Mouse (Mus musculus): Measurements from ENCODE around the gene Bicd1. TPM values are rescaled to one million over a fixed set of nuclear protein-coding genes. Genes with fewer than 3 reads are reported as not detected.

Bicd1 gene
- polyA plus RNA-seq, 1 experiment, result 2.9 TPM

DNA sequence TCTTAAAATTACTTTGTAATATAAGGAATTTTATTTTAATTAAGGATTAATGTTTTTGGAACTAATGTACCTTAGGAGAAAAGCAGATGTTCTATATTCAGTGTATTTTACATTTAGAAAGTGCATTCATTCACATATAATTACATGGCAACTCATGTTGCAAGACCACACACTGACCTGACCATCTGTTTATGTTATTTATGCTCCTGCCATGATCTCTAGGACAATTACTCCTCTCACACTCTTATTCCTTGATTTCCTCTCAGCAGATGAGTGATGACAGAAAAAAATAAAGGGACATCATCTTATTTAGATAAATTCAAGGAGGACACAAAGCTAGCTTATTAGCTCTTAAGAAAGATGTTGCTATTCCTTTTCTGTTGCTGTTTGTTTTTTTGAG is 9.3 kb upstream of the Bicd1 start:
- no peaks in the 10 kb centered on the region for H3K4me1 ChIP-seq (ENCODE audit: control insufficient read depth, insufficient read depth, low read length)
- TF ChIP-seq POLR2A (IDR thresholded peaks at IDR 0.05; ENCODE audit: low read depth, low read length) (no peak), CTCF (conservative IDR thresholded peaks at IDR 0.05; ENCODE audit: insufficient read depth, insufficient read length, low read depth, low read length) (no peak)
- no peaks in the 10 kb centered on the region for H3K27me3 ChIP-seq (replicated peaks; ENCODE audit: control insufficient read depth, insufficient read depth, low read length)
- DNase-seq, result no peak
- H3K4me3 ChIP-seq (ENCODE audit: insufficient read depth, low read depth, low read length), result no peak overlapping the region
- no peaks in the 10 kb centered on the region for H3K36me3 ChIP-seq (ENCODE audit: control insufficient read depth, insufficient read depth, low read length)
- H3K27ac ChIP-seq (ENCODE audit: insufficient read depth, low read depth, low read length), result no peak overlapping the region

- Histone ChIP-seq H3K4me1 (ENCODE audit: control insufficient read depth, insufficient read depth, low read length) (no peaks in the 10 kb centered on the region), H3K4me3 (ENCODE audit: insufficient read depth, low read depth, low read length) (peak overlapping the region; percentile 71), H3K36me3 (ENCODE audit: control insufficient read depth, insufficient read depth, low read length) (no peaks in the 10 kb centered on the region), H3K27ac (ENCODE audit: insufficient read depth, low read depth, low read length) (peak overlapping the region; percentile 18), H3K27me3 (replicated peaks; ENCODE audit: control insufficient read depth, insufficient read depth, low read length) (no peaks in the 10 kb centered on the region)
- no peak for TF ChIP-seq POLR2A (IDR thresholded peaks at IDR 0.05; ENCODE audit: low read depth, low read length)
- no peak for TF ChIP-seq CTCF (conservative IDR thresholded peaks at IDR 0.05; ENCODE audit: insufficient read depth, insufficient read length, low read depth, low read length)
- WGBS, result 2% methylated on average over 11 of the region's 11 CpGs
- DNase-seq, result peak; percentile 17
Observed at GRCm38 (mm10) chr6:149409341-149409740, 655 bp downstream of the Bicd1 start.

DNA sequence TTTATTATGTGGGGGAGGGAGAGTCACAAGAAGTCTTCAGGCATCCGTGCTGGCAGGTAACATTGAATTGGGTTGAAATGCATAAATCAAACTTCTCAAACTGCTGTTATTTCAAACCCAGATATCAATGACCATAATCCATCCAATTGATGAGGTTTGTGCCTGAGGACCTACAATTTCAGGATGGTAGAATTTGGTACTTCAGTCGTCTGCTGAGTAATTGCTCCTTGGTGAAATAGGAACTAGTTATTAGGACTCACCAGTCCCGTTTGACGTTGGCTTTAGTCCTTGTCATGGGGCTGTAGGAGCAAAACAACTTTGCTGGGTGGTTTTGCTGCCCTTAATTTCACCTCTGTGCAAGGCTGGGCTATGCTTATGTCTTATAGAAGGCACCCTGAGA is 1.2 kb downstream of the Bicd1 start:
- H3K4me3 ChIP-seq (ENCODE audit: insufficient read depth, low read depth, low read length), result peak overlapping the region; percentile 14; the same call in 1 of the 2 replicates
- H3K36me3 ChIP-seq (ENCODE audit: control insufficient read depth, insufficient read depth, low read length), result no peaks in the 10 kb centered on the region
- no peak overlapping the region for H3K27ac ChIP-seq (ENCODE audit: insufficient read depth, low read depth, low read length)
- H3K4me1 ChIP-seq (ENCODE audit: control insufficient read depth, insufficient read depth, low read length), result no peaks in the 10 kb centered on the region
- no peak for DNase-seq
- no peaks in the 10 kb centered on the region for H3K27me3 ChIP-seq (replicated peaks; ENCODE audit: control insufficient read depth, insufficient read depth, low read length)
- 32% methylated on average over 4 of the region's 4 CpGs for WGBS
- no peak for TF ChIP-seq CTCF (conservative IDR thresholded peaks at IDR 0.05; ENCODE audit: insufficient read depth, insufficient read length, low read depth, low read length)
- TF ChIP-seq POLR2A (IDR thresholded peaks at IDR 0.05; ENCODE audit: low read depth, low read length), result no peak

- Histone ChIP-seq H3K27ac (ENCODE audit: insufficient read depth, low read depth, low read length) (no peak overlapping the region), H3K4me1 (ENCODE audit: control insufficient read depth, insufficient read depth, low read length) (no peaks in the 10 kb centered on the region), H3K4me3 (ENCODE audit: insufficient read depth, low read depth, low read length) (no peak overlapping the region), H3K27me3 (replicated peaks; ENCODE audit: control insufficient read depth, insufficient read depth, low read length) (no peaks in the 10 kb centered on the region), H3K36me3 (ENCODE audit: control insufficient read depth, insufficient read depth, low read length) (no peaks in the 10 kb centered on the region)
- no peak for DNase-seq
- TF ChIP-seq CTCF (conservative IDR thresholded peaks at IDR 0.05; ENCODE audit: insufficient read depth, insufficient read length, low read depth, low read length) (no peak), POLR2A (IDR thresholded peaks at IDR 0.05; ENCODE audit: low read depth, low read length) (no peak)
Observed at GRCm38 (mm10) chr6:149413256-149413655, 4.6 kb downstream of the Bicd1 start.

GRCm38 (mm10) chr6:149424748-149425147 is 16.1 kb downstream of the Bicd1 start:
- Histone ChIP-seq H3K27ac (ENCODE audit: insufficient read depth, low read depth, low read length) (no peak overlapping the region), H3K4me1 (ENCODE audit: control insufficient read depth, insufficient read depth, low read length) (no peaks in the 10 kb centered on the region), H3K4me3 (ENCODE audit: insufficient read depth, low read depth, low read length) (no peak overlapping the region), H3K27me3 (replicated peaks; ENCODE audit: control insufficient read depth, insufficient read depth, low read length) (no peaks in the 10 kb centered on the region), H3K36me3 (ENCODE audit: control insufficient read depth, insufficient read depth, low read length) (no peaks in the 10 kb centered on the region)
- DNase-seq, result no peak
- TF ChIP-seq CTCF (conservative IDR thresholded peaks at IDR 0.05; ENCODE audit: insufficient read depth, insufficient read length, low read depth, low read length) (no peak), POLR2A (IDR thresholded peaks at IDR 0.05; ENCODE audit: low read depth, low read length) (no peak)

DNA sequence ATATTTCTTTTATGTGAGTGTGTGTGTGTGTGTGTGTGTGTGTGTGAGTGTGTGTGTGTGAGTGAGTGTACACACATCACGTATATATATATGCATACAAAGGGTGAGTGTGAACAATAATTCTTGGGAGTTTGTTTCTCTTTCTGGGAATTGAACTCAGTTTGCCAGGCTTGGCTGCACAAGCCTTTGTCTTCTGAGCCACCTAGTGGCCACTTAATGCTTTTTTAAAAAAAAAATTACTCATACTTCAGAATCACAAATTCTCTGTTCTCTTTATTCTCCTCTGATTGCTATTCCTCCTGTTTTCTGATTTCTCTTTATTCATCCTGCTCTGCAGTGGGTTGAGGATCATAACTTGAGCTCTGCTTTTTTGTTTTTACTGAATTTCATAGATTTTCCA is 30.5 kb downstream of the Bicd1 start:
- no peaks in the 10 kb centered on the region for H3K36me3 ChIP-seq (ENCODE audit: control insufficient read depth, insufficient read depth, low read length)
- H3K27me3 ChIP-seq (replicated peaks; ENCODE audit: control insufficient read depth, insufficient read depth, low read length), result no peaks in the 10 kb centered on the region
- H3K4me1 ChIP-seq (ENCODE audit: control insufficient read depth, insufficient read depth, low read length), result no peaks in the 10 kb centered on the region
- H3K4me3 ChIP-seq (ENCODE audit: insufficient read depth, low read depth, low read length), result no peak overlapping the region
- peak; percentile 8 for DNase-seq
- no peak overlapping the region for H3K27ac ChIP-seq (ENCODE audit: insufficient read depth, low read depth, low read length)
- TF ChIP-seq POLR2A (IDR thresholded peaks at IDR 0.05; ENCODE audit: low read depth, low read length) (no peak), CTCF (conservative IDR thresholded peaks at IDR 0.05; ENCODE audit: insufficient read depth, insufficient read length, low read depth, low read length) (0 out of 2 replicates have a peak, but pooled peaks have one; percentile 16)
- WGBS, result 78% methylated on average over 1 of the region's 1 CpGs

DNA sequence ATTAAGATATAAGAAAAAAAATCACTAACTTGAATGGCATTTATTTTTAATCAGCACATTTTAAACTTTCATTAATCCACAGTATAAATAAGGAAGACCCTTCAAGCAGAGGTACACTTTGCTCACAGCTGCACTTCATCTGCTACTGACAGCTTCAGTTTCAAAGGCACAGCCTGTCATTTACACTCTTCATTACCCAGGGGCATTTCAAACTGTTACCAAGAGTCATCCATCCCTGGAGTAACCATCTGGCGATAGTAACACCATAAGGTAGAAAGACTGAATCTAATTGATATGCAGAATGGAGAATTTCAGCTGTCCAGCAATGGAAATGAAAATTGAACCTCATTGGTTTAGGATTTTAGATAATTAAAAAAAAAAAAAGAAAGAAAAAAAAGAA is 34.2 kb downstream of the Bicd1 start:
- H3K27ac ChIP-seq (ENCODE audit: insufficient read depth, low read depth, low read length), result no peak overlapping the region
- no peaks in the 10 kb centered on the region for H3K27me3 ChIP-seq (replicated peaks; ENCODE audit: control insufficient read depth, insufficient read depth, low read length)
- 69% methylated on average over 1 of the region's 1 CpGs for WGBS
- no peak for TF ChIP-seq POLR2A (IDR thresholded peaks at IDR 0.05; ENCODE audit: low read depth, low read length)
- TF ChIP-seq CTCF (conservative IDR thresholded peaks at IDR 0.05; ENCODE audit: insufficient read depth, insufficient read length, low read depth, low read length), result no peak
- H3K4me3 ChIP-seq (ENCODE audit: insufficient read depth, low read depth, low read length), result no peak overlapping the region
- no peaks in the 10 kb centered on the region for H3K4me1 ChIP-seq (ENCODE audit: control insufficient read depth, insufficient read depth, low read length)
- DNase-seq, result no peak
- no peaks in the 10 kb centered on the region for H3K36me3 ChIP-seq (ENCODE audit: control insufficient read depth, insufficient read depth, low read length)

- Histone ChIP-seq H3K36me3 (ENCODE audit: control insufficient read depth, insufficient read depth, low read length) (no peaks in the 10 kb centered on the region), H3K27ac (ENCODE audit: insufficient read depth, low read depth, low read length) (no peak overlapping the region), H3K27me3 (replicated peaks; ENCODE audit: control insufficient read depth, insufficient read depth, low read length) (no peaks in the 10 kb centered on the region), H3K4me3 (ENCODE audit: insufficient read depth, low read depth, low read length) (no peak overlapping the region), H3K4me1 (ENCODE audit: control insufficient read depth, insufficient read depth, low read length) (no peaks in the 10 kb centered on the region)
- TF ChIP-seq CTCF (conservative IDR thresholded peaks at IDR 0.05; ENCODE audit: insufficient read depth, insufficient read length, low read depth, low read length), result no peak
- TF ChIP-seq POLR2A (IDR thresholded peaks at IDR 0.05; ENCODE audit: low read depth, low read length), result no peak
- no peak for DNase-seq
- 55% methylated on average over 10 of the region's 10 CpGs for WGBS
Observed at GRCm38 (mm10) chr6:149445854-149446253, 37.2 kb downstream of the Bicd1 start.

All from kidney, adult 2 months (tissue).